Mouse (Mus musculus): ENCODE data around the gene Sncb.

Sncb gene

DNA sequence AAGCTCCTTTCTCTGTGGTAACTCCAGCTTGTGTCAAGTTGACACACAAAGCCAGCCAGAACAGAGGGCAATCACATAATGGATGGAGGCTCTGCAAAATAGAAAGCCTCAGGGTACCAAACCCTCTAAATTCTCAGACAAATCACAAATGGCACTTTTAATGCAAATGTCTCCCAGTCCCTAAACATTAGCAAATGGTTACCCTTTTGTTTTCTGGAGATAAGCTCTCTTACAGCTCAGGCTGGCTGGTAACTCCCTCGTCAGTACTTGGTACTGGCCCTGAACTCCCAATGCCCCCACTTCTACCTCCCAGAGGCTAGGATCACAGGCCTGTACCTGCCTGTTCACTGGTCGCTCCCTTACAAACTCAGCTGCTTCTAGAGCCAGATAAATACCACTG lies 16.8 kb upstream of the Sncb start:
- DNase-seq (ENCODE audit: low spot score): no peak

DNA sequence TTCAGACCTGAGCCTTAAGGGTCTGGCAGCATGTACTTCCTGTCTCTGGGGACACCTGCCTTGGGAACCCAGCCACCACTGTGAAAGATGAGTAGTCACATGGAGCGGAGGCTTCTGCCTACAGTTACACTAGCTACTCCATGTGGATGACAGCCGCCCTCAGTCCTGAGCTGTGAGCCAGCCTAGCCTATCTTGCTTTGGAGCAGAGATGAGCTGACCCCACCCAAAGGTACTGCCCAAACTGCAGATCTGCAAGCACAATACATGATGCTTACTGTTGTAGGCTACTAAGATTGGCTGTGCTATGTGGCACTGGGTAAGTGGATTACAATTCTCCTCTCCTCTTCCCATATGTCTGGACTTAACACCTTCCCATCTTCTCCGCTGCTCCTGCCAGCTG lies 14.7 kb upstream of the Sncb start:
- no peak for DNase-seq (ENCODE audit: low spot score)

DNA sequence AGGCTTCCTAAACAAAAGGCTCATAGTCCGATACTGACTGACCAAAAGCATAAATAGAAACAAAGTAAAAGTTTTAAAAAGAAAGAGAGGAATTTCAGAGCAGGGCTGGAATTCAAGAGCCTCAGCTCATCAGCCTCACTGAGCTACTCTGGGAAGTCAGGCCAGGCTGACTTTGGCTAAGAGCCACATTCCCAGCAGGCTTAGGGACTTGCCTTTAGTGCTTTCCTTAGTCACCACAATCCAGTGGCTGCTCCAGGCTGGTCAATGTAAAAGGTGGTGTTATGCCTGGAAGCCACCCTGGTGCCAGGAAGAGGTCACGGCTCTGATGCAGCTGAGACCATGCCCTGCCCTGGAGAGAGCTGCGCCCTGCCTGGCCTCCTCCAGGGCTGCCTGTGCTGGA lies 14.2 kb upstream of the Sncb start:
- no peak for DNase-seq (ENCODE audit: low spot score)

DNA sequence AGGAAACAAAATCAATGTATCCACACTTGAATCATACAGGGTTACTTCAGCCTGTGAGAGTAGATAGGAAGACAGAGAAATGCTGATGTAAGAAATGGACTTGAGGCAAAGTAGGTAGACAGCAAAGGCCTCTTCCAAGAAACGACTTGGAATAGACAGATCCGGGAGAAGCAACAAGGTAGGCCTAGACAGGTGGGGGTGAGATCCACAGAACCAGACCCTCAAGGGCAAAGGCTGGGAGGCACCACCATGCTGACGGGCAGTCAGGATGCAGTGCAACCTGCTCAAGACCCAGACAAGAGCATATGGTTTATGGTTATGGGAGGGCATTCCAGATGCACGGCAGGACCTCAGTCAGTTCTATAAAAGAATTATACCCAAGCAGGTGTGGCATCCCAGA lies 617 bp upstream of the Sncb start:
- no peak for DNase-seq (ENCODE audit: low spot score)

DNA sequence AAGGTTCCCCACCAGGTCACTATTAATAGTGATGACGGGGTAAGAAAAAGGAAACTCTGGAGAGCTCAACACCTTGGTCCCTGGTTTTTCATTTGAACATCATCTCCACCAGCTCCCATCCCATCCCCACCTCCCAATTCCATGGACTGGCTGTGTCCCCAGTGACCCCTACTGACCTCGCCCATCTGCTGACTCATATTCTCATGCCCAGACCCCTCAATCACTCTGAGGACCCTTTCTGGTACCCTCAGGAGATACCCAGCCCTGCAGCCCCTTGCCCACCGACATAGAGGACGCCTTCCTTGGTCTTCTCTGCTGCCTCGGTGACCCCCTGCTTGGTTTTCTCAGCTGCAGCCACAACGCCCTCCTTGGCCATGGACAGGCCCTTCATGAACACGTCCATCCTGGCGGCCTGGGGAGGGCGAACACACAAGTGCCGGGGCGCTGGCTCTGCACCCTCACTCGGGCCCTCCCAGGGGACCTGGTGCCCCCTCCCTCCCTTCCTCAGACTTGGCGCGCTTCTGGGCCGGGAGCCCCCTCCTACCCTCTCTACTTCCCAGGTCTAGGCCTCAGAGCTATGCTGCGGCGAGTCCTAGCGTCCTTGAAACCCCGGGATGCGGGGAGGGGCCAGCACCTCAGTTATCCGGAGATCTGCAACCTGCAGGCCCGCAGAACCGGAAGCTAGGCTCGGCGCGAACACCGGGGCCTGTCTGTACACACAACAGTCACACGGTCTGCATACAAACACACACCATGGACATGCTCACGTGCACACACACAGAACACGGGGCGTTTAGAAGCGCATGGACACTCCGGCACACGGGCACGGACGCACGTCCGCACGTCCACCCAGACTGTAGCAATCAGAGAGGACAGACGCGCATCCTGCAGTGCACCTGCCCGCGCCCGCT lies 859 bp downstream of the Sncb start:
- no peak for DNase-seq (ENCODE audit: low spot score)

DNA sequence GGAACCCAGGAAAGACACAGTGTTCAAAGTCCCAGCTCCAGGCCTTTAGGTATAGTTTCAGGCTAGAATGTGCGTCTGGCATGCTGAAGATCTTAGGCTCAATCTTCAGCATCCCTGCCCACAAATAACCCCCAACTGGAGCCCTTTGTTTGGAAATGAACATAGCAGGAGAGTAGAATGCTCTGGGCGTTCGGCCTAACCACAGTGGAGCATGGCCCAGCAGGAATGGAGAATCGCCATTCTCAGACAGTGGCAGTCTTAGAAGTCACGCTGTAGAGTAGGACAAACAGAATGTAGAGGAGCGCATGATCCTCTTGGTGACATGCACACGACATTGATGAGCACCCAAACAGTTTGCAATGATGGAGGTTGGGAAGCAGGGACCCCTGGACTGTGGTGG lies 5.5 kb downstream of the Sncb start:
- DNase-seq (ENCODE audit: low spot score): no peak

DNA sequence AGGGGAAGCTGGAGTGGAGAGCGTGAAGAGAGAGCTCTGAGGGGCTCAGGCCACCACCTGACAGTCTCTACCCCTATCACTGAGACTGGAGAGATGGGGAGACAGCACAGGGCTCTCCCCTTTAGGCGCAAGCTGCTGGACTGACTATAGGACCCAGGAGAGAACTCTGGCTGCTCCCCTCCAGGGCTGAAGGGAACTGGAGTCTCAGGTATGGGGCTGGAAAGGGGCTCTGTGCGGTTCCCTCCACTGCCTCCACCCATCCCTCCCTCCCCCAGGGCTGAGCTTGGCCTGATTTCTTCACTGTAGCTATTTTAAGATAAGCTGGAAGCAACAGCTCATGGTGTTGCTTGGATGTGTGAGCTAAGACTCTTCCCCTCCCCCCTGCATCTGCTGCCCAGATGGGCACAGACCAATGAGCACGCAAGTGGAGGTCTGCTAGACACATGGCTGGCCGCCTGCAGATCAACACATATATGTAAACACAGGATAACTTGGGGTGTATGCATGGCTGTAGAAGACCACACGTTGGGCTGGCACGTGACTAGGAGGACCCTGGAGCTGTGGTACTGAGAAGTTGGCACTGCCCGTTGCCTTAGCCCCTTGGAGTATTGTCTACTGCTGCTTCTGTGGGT lies 6.1 kb downstream of the Sncb start:
- DNase-seq (ENCODE audit: low spot score): no peak

DNA sequence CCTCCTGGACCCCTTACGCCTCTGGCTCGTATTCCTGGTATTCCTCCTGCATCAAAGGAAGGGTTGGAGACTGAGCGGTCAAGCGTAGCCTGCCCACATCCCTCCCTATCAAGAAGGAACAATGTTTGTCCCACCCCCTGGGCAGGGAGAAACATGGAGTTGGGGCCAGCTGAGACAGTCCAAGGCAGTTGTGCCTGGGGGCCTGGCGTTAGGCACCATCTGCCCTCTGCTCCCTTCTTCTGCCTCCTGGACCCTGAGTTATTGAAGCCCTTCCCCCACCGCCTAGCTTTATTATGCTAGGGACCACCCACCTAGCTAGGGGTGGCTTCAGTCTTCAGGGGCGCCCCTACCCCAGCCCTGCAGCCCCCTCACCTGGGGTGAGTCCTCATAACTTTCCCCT lies 6.9 kb downstream of the Sncb start:
- DNase-seq (ENCODE audit: low spot score): no peak

DNA sequence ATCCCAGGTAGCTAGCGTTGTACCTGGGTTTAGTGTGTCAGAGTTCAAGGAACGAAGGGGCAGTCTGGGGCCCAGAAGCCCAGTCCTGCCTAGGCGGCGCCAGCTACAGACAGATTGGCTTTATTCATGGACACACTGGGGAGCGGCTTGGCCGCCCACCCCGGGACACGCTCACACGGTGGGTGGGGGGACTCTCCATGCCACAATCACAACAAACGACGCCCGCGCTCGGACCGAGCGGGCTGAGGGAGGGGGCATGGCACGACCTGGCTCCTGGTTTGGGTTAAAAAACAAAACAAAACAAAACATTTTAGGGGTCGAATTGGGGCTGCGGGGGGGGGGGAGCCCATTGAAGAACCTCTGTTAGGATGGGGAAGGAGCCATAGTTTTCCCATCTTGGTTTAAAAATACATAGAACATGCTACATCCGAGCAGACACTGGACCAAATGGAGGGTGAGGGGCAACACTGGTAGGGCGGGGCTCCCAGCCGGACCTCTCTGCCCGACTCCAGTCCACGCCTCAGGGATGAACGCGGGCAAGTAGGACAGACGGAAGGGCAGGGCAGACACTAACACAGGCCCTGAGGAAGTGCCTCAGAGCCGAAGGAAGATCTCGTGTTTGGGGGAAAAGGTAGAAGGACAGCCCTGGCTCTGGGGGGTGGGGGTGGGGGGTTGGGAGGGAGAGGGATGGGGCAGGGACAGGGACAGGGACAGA lies 7.5 kb downstream of the Sncb start:
- no peak for DNase-seq (ENCODE audit: low spot score)

DNA sequence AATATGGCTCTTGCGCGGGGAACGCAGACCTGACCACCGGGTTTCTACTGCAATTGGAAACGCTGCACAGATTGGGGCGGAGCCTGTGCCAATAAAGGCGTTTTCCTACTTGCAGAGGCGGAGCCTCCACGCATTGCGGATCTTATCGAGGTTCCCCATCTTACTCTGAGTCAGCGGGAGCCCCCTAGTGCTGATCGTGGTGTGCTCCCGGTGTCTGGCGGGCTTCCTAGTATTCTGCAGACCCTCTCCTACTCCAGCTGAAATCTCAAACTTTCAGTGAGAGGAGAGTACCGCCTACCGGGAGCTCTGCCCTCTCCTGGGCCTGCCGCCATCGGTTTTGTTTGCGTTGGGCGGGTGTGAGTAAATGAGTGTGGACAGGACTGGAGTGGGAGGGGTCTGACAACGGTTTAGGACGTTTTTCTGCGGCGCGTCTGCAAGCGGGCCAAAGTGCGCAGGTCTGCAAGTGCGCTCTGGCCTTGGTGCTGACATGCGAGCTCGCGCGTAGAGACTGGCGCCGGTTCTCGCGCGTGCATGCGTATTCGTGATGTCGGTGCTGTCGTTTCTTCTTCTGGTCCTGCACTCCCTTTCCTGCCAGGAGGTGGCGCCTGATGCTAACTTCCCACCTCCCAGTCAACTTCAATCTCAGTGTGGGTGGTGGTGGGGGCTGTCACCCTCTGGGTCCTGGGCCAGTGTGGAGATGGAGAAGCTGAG lies 8.2 kb downstream of the Sncb start:
- DNase-seq (ENCODE audit: low spot score): peak; percentile 62

DNA sequence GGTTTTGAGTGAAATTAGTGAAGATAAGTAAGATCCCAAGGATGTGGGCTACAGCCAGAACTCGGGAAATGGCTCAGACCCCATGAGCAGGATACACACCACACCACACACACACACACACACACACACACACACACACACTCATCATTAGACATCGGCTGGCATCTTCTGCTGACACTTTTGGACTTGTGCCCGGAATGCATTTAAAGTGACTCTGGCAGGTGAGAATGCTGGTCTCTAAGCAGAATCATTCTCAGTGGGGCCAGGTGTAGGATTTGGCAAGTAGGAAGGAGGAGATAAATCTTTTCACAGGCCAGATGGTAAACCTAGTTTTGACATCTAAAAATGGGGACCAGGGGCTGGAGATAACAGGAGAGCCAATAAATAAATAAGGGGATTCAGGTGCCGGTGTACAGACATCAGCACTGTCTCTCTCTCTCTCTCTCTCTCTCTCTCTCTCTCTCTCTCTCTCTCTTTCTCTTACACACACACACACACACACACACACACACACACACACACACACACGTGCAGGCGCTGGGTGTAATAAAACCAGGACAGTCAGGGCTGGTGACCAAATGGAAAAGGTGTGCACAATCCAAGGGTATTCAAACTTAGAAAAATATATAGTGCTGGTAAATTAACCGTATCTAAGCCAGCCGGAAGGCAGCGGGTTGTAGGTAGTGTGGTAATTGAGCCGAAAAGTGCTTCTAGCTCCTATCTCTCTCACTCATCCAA lies 9.1 kb downstream of the Sncb start:
- no peak for DNase-seq (ENCODE audit: low spot score)

DNA sequence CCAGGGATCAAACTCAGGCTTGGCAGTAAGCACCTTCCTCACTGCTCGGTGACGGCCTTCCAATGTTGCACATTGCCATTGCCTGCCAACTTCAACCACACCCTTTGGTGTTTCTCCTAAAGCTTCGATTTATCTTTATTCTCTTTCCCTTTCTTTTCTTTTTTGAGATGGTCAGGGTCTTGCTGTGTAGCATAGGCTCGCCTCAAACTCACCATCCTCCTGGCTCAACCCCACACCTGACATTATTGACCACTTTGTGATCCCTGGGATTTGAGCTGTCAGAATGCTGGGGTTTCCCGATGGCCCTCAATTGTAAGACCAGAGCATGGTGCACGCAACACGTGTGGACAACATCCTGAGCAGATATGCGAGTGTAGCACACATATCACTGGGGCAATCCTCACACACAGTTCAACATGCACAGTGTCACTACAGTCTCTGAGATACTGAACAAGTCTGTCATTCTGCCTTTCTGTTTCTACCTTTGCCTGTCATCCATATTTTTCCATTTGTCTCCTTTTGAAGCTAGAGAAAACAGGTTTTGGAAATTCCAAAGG lies 10.2 kb downstream of the Sncb start:
- no peak for DNase-seq (ENCODE audit: low spot score)

DNA sequence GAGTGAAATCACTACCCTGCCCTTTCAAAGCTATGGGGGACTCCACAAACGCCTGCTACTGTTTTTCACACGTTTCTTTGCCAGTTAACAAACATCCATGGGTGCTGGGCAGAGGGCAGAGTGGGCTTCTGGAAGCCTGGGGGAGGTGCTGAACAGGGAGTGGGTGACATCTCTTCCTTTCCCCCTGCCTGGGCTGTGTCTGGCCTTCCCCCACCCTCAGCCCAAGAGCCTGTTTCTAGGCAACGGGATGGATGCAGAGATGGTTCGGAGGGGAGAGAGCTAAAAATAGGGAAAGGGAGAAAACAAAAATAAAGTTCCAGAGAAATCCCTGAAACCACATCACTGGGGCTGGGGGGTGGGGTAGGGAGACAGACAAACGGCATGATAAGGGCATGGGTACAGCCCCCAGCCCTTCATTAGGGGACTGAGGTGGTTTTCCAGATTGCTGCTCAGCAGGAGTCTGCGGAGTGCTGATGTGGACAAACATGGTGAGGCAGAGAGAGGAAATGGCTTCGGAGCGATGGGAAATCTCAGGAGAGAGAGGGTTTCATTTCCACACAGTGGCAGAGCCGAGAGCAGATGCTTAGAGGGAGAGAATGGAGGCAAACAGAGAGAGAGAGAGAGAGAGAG lies 11.1 kb downstream of the Sncb start:
- no peak for DNase-seq (ENCODE audit: low spot score)

DNA sequence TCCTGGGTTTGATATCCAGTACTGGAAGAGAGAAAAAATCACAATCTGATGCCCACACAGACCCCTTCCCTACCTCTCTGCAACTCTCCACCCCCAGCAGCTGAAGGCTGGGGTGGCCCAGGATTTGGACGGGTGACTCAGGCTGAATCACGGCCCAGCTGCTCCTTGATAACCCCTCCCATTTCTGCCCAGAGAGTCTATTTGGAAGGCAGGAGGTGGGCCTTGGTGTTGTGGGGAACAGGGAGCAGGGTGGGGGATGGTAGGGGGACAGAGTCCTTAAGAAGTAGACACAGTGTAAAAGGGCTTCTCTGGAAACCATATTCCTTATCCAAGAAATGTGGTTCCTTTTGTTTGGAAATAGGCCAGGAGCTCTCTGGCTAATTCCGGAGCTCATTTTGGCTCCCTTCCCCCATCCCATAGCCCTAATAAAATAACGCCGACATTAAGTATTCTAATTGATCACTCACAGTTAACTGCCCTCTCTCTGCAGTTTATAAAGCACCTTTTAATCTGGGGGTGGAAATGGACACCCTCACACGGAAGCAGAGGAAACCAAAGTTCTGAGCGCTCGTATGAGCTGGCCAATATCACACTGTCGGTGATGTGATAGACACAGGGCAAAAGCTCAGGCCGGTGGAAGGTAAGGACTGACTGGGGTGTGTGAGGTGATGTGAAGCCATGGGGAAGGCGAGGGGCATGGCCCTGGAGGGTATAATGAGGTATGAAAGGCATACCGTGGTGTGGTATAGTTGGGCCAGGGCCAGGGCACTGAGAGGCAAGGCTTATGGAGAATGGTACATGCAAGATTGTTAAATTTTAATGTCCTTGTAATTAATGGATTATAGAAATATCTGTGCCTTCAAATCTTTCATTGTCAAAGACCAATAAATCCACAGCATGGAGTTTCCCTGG lies 12.0 kb downstream of the Sncb start:
- no peak for DNase-seq (ENCODE audit: low spot score)

DNA sequence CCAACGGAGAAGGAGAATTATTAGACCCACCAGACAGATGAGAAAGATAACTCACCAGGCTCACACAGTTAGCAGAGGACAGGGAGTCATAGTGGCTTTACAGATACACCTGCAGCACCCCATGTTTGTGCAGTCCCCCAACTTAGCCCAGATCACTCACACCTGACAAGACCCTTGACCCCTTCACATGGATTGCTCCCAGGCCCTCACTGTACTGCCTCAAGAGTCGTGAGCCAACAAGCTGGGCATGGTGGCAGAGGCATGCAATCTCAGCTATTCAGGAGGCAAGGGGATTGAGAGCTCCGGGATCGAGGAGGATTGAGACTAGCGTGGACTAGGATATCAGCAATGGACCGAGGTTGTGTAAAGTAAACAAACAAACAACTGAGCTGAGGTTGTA lies 12.7 kb downstream of the Sncb start:
- DNase-seq (ENCODE audit: low spot score): no peak

DNA sequence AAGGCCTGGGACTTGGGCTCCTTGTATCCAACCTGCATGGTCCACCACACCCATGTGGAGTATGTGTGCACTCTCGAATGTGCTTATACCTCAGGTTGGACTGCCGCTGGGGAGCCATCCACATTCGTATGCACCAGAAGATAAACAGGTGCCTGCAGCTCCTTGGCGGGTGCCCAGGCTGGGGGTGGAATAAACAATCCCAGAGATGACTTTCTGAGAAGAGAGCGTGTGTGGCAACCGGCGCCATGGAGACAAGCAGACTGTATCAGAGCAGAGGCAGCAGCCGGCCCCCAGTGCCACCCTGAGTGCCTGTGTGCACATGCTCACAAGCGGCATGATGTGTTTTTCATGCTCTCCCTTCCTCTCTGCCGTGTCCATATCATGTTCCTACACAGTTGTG lies 13.7 kb downstream of the Sncb start:
- DNase-seq (ENCODE audit: low spot score): no peak

DNA sequence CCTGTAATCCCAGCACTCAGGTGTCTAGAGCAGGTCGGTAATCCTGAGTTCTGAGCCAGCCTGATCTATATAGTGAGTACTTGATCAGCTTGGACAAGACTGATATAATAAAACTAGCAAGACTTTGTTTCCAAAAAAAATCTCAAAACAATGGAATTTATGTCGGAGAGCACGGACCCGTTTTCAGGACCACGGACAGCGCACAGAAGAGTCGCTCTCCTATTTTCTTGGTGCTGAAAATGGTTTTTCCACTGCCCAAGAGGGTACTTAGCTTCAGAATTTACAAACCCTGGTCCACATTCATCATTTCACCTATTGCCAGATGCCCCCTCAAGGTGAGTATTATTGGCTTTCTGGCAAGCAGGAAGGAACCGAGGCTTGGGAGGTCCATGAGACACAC lies 15.7 kb downstream of the Sncb start:
- DNase-seq (ENCODE audit: low spot score): no peak

DNA sequence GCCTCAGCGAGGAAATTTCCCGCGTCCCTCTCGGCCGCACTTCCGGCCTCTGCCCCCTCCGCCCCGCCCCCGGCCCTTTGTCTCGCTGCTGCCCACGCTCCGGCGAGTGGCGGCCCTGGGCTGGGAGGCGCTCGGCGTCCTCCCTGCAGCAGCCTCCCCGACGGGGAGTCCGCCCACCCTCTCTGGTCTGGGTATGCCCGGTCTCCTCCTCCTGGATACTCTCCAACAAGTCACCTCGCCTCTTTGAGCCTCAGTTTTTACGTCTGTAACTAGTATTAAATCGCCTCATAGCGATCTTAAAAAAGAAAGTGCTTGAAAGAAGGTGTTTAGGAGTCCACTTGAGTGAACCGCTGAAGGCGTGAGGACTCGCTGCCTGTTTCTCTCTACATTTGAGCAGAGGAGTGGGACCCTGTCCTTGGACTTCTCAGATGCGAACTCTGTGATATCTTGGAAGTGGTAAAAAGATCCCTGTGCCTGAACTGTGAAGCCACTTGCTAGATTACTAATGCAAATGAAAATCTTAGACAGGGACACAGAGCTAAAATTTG lies 16.5 kb downstream of the Sncb start, which contains the start of gene Gprin1:
Gprin1 (minus strand) TSS at position 11 of the 548 bp plus-strand sequence.
- no peak for DNase-seq (ENCODE audit: low spot score)

Measured in ovary, adult 18-20 months (tissue).